Mouse (Mus musculus) neural tube, embryonic 10.5 days (tissue): ENCODE results near the gene Prdm9.
"Not testable (repeated sequence)": the region's sequence is repeated elsewhere in the genome, so short reads cannot be mapped to it uniquely, and the experiment has no call there.

Experiments
- DNase-seq: peaks from one replicate; pipeline ENCODE4 v3.0.0-alpha.2; 2017; ENCODE audit warnings: low spot score; ENCODE audit errors: extremely low spot score

The Prdm9 gene

GRCm38 (mm10) chr17:15564014-15564927 lies at the start of gene Prdm9:
Gene Prdm9 (minus strand): TSS chr17:15564354.
- peak; percentile 99 for DNase-seq

DNA sequence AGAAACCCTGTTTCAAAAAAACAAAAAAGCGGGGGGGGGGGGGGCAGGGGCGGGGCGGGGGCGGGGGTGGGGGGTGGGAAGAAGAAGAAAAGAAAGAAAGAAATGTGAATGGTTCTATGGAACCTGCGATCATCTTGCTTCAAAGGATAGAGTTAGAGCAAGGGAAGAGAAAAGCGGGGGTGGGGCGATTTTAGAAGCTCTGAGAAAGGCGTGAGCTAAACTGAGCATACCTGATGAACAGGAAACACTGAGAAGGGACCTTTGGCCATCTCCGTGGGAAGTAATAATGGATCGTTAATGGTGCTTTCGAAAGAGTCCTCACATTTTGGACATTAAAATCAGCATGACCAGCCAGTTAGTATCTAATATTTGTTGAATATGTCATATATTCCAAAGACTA lies 35.3 kb upstream of the Prdm9 start:
- DNase-seq: no peak

GRCm38 (mm10) chr17:15591216-15591881 lies 27.2 kb upstream of the Prdm9 start:
- DNase-seq: no peak

DNA sequence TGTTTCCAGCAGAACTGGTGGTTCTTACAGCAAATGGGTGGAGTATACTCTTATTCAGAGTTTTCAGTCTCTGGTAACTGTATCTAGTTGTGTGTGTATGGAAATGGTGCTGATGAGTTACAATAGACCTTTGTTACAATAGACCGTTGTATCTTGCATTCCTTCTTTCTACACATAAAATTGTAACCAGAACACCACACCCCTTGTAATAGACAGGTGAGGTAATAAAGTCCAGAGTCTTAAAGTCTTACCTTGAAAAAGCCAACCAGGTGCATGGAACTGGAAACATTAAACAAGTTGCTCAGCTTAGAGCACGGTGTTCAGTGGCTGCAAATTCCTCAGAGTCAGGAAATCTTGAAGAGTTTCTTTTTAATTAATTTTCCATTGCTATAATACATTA lies 24.0 kb upstream of the Prdm9 start:
- DNase-seq: no peak

DNA sequence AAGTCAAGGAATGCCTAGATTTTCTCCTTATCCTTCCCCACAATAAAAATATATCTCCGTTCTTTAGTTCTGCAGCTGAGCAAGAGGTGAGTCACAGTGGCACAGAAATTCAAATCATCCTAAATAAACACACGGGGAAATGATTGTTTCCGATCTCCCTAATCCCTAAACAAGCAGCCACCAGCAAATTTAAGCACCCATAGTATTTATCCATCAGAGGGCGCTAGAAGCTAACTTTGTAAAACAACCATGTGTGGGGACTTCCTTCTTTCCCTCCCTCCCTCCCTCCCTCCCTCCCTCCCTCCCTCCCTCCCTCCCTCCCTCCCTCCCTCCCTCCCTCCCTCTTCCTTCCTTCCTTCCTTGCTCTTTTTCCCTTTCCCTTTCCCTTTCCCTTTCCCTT lies 21.5 kb upstream of the Prdm9 start:
- no peak for DNase-seq

DNA sequence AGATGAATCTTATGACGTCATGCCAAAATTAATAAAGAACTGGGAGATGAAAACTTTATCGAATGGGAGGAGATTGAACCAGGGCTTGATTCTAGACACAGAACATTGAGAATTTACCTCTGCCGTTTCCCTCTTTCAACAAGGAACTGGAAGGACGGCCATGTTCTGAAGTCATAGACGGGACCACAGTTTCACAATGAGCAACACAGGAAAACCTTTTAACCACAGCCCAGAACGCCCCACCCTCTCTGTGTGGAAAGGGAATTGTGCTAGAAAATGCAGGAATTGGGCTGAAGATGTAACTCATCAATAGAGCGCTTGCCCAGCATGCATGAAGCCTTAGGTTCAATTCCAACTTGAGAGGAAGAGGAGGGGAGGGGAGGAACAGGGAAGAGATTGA lies 18.9 kb upstream of the Prdm9 start:
- DNase-seq: no peak

- no peak for DNase-seq
Observed at GRCm38 (mm10) chr17:15580072-15580447, 15.9 kb upstream of the Prdm9 start.

DNA sequence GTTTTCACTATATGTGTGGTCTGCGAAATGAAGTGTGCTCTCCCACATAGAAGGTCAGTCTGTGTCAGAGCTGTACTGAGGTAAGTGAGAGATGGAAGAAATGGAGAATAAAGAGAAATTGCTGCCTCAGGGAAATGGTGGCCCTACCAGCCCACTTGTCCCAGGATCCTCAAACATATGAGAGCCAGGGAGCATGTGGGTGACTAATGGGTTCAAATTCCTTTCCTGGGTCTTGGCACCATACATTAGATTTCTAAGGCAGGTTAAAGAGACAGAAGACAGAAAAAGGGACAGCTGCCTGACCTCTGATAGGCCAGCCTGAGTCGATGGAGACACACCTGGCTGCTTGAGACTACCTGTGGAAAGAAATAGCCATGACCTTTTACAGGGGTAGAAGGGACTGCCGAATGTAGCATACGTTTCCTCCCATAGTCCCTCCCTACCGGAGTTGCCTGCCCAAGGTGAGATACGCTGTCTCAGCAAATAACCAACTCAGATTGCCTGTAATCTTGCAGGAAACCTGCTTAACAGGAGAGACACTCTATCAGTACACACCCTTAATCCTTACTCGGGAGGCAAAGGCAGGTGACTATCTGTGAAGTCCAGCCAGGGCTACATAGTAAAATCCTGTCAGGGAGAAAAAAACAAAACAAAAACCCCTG lies 15.4 kb upstream of the Prdm9 start:
- DNase-seq: no peak

GRCm38 (mm10) chr17:15577291-15577694 lies 13.1 kb upstream of the Prdm9 start:
- DNase-seq: peak; percentile 48

DNA sequence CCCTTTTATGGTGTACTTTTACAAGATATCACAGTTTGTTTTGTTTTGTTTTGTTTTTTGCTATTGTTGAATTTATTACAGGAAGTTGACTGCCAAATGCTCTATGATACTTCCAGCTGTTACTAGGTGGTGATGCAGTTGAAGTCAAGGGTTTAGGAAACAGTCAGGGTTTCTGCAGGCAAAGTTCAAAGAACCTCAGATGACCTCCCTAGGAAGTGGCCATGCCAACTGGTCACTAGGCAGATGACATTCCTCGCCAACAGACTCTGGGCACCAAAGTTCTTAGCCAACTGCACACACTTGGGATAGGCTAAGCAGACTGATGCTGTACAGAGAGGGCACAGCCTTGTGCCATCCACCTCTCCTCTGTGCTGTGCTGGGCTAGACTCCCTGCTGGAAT lies 10.9 kb upstream of the Prdm9 start:
- DNase-seq: no peak

- no peak for DNase-seq
Observed at GRCm38 (mm10) chr17:15566908-15567307, 2.8 kb upstream of the Prdm9 start.

DNA sequence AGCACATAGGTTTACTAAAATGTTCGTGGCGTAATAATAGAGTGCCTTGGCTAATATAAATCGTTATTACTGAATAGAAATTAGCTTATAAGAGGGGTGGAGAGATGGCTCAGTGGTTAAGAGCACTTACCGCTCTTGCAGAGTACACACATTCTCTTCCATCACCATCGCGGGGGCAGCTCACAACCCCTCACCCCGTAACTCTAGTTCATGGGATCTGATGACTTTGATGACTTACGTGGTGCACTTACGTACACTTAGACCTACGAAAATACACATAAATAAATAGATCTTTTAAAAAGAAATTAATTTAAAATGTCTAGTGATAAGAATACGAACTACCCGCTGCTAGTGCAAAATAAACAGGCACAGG lies 760 bp upstream of the Prdm9 start:
- no peak for DNase-seq

- DNase-seq: no peak
Observed at GRCm38 (mm10) chr17:15559946-15560345, 4.2 kb downstream of the Prdm9 start.

- DNase-seq: no peak
Observed at GRCm38 (mm10) chr17:15549713-15550112, 14.4 kb downstream of the Prdm9 start.

DNA sequence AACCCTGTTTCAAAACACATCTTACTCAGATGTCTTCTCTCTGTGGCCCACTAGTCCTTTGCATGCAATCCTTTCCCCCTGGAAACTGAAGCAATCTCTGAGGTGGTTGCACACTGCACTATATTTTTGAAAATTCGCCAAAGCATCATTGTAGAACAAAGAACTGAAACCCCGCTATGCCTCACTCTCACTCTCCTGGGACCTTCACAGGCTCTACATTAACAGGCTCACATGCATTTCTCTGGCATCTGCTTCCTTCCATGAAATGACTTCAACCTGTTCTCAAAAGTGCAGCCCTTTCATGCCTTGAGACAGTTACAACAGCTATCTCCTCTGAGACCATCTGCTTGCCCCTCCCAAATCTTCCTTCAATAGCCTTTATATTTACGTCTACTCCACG lies 17.7 kb downstream of the Prdm9 start:
- DNase-seq: no peak

GRCm38 (mm10) chr17:15543868-15544267 lies 20.3 kb downstream of the Prdm9 start:
- DNase-seq: not testable (repeated sequence)

DNA sequence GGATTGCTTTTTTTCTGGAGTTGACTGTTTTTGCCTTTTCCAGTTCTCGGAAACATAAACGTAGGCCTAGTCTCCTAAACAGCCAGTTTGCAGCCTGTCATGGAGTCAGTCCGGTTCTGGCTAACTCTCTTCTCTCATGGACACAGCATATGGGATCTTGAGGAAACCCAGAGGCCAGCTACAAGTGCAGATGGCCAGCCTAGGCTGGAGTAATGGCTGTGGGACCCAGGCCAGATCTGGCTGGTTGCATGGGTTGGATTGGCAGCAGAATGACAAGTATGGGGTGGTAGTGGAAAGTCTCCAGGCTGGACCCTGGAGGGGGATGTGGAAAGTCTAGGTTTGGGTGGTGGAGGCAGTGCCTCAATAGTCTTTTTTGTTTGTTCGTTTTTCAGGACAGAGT lies 23.8 kb downstream of the Prdm9 start:
- DNase-seq: no peak

- DNase-seq: peak; percentile 71
Observed at GRCm38 (mm10) chr17:15536457-15536904, 27.7 kb downstream of the Prdm9 start.

DNA sequence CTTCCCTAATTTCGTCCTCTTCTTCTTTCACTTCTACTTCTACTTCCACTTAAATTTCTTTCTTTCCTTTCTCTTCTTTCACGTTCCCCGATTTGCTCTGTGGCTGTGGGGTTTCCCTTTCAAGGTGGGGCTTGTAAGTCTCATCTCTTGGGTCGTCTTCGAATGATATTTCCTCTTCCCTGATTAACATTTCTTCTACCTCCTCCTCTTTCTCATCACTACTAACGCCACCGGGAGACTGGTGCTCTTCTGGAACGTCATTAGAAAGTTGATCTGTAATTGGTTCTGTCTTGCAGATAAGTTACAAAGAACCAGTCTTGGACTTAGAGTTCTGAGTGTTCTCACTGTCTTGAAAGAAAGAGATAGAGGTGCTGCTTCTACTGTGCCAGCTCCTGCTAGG lies 28.2 kb downstream of the Prdm9 start:
- no peak for DNase-seq

DNA sequence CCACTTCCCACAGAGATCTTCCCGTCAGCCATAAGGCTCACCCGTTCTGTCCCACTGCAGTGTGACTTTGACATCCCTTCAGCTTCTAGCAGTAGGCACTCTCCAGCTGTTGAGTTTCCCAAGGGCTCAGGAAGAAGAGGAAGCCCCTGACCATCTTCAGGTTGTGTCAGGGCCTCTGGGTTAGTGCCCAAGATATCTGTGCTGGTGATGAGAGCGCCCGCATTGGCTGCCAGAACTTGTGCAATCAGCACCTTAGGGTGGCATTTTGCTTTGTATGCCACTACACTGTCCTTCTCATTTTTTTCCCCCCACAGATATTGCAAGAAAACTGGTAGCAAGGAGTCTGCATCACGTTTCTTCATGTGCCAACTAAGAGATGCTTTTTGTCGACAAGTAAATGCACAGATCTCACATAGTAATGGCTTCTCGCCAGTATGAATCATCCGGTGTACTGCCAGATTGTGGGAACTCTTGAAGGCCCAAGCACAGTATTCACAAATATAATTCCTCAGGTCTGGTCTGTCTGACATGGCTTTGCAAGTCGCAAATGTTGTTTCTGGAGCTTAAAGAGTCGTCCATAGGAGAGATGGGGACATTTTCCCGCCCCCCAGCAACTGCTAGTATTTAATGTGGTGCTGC lies 28.9 kb downstream of the Prdm9 start:
- no peak for DNase-seq

- peak; percentile 29 for DNase-seq
Observed at GRCm38 (mm10) chr17:15530141-15530540, 34.0 kb downstream of the Prdm9 start.

- no peak for DNase-seq
Observed at GRCm38 (mm10) chr17:15528887-15529286, 35.3 kb downstream of the Prdm9 start.
